Mouse (Mus musculus) ES-Bruce4 (cell line): ENCODE measurements around the gene Sh3d21.

Source experiments
- CTCF ChIP-seq: IDR thresholded peaks from one replicate; pipeline ENCODE4 v1.8.1; 2011; ENCODE audit warnings: low read depth, low read length
- EP300 ChIP-seq: IDR thresholded peaks from 2 replicates; pipeline ENCODE4 v1.6.1; 2011; ENCODE audit warnings: low read depth, low read length; ENCODE audit not compliant: insufficient read depth

DNA sequence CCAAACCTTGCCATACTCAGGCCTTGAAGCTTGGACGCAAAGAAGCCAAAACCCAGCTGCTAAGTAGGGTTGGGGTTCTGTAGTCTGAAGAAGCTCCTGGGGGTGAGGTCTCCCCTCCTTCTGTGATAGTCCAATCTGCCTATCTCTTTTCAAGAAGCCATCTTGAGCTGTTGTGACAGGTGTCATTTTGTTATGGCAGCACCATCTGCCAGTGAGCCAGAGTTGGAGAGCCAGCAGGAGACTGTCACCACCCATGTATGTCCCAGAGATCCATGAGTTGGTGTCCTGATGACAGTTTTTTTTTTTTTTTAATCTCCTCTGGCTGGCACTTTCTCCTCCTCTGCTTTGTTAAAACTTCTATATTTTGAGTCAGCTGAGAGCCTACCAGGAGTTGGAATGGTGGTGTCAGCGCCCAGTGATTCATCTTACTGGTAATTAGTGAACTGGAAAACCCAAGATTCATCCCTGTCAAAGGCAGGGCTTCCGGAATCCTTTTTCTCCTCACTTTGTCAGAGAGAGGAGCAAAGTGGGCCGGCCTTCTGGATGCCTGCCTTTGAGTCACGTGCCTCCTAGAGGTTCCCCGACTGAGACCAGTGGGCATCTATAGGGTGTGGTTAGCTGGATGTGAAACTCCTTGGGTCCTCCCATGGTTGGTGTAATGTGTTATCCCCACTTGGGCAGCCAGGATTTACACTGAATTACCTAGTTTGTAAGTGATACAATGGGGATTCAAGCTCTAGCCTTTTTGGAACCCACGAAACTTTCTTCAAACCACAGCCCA, 61.0 kb downstream of the Sh3d21 start:
- TF ChIP-seq CTCF (no peak), EP300 (no peak)
